Mouse (Mus musculus) heart, embryonic 11.5 days (tissue): Measurements from ENCODE around the gene Kcnk5. TPM values are rescaled to one million over a fixed set of nuclear protein-coding genes. Genes with fewer than 3 reads are reported as not detected.
A peak's percentile ranks its signal among the peaks of the same experiment; 100 is the strongest.

Experiments used
- ATAC-seq: fragments of 200-750 bp; cut with Nextera tagmentation; replicated peaks from 2 replicates; pipeline ENCODE4 v1.8.0; 2017; ENCODE audit warnings: moderate library complexity; ENCODE audit not compliant: insufficient number of reproducible peaks, low FRiP score, low TSS enrichment
- H3K27ac ChIP-seq: fragments of 300-500 bp; sonication (generic); 2 replicates; pipeline ENCODE4 v1.5.1; 2014; ENCODE audit warnings: mild to moderate bottlenecking, low read depth, low read length
- H3K27me3 ChIP-seq: fragments of 300-500 bp; sonication (generic); 2 replicates; pipeline ENCODE4 v1.6.1; 2014; ENCODE audit warnings: mild to moderate bottlenecking, low read length, mixed read lengths; ENCODE audit not compliant: control insufficient read depth, insufficient read depth
- H3K36me3 ChIP-seq: fragments of 300-500 bp; sonication (generic); 2 replicates; pipeline ENCODE4 v1.6.1; 2014; ENCODE audit warnings: mild to moderate bottlenecking, low read length, moderate library complexity, mixed read lengths; ENCODE audit not compliant: control insufficient read depth, insufficient read depth
- H3K4me1 ChIP-seq: fragments of 300-500 bp; sonication (generic); 2 replicates; pipeline ENCODE4 v1.6.1; 2014; ENCODE audit warnings: low read length; ENCODE audit not compliant: control insufficient read depth, insufficient read depth
- H3K4me2 ChIP-seq: fragments of 300-500 bp; sonication (generic); 2 replicates; pipeline ENCODE4 v1.6.1; 2014; ENCODE audit warnings: mild to moderate bottlenecking, moderate library complexity
- H3K4me3 ChIP-seq: fragments of 300-500 bp; sonication (generic); 2 replicates; pipeline ENCODE4 v1.5.1; 2014; ENCODE audit warnings: low read depth, low read length
- H3K9ac ChIP-seq: fragments of 300-500 bp; sonication (generic); 2 replicates; pipeline ENCODE4 v1.6.1; 2014; ENCODE audit warnings: mild to moderate bottlenecking, low read depth, low read length, moderate library complexity
- H3K9me3 ChIP-seq: fragments of 300-500 bp; sonication (generic); replicated peaks from 2 replicates; pipeline ENCODE4 v1.6.1; 2016; ENCODE audit warnings: low read length; ENCODE audit not compliant: control insufficient read depth
- WGBS: fragments of 180-500 bp; shearing (Covaris S2); extraction: QIAGEN DNeasy Blood & Tissue Kit; methylation state at CpG from one replicate; pipeline ENCODE4 v1.1.7; 2014; ENCODE audit not compliant: insufficient replicate concordance; 5-methylcytosine and 5-hydroxymethylcytosine counted together
- polyA plus RNA-seq: library from polyadenylated mRNA; unstranded; fragments of >200 nt; fragmentation: Nextera tagmentation; extraction: Ambion mirVana; gene quantifications from 2 replicates; pipeline ENCODE4 v1.2.1, GENCODE M21; 2014

The Kcnk5 gene
- polyA plus RNA-seq, 1 experiment from 2014 or later: 2.9 TPM

GRCm38 (mm10) chr14:20154937-20155336 is 26.7 kb downstream of the Kcnk5 start:
- WGBS: 86% methylated on average over 4 of the region's 4 CpGs
- no peaks in the 10 kb centered on the region for H3K36me3 ChIP-seq
- peaks cover 4% of the 10 kb centered on the region; the same call in 1 of the 2 replicates for H3K4me1 ChIP-seq
- H3K9ac ChIP-seq: no peak overlapping the region
- H3K9me3 ChIP-seq: no peaks in the 10 kb centered on the region
- ATAC-seq: no peak
- H3K4me3 ChIP-seq: no peak overlapping the region
- no peaks in the 10 kb centered on the region for H3K27me3 ChIP-seq
- no peak overlapping the region for H3K27ac ChIP-seq
- H3K4me2 ChIP-seq: no peak overlapping the region

GRCm38 (mm10) chr14:20154245-20154644 is 27.4 kb downstream of the Kcnk5 start:
- Histone ChIP-seq H3K27ac (no peak overlapping the region), H3K27me3 (no peaks in the 10 kb centered on the region), H3K4me2 (no peak overlapping the region), H3K9me3 (no peaks in the 10 kb centered on the region), H3K9ac (no peak overlapping the region), H3K4me3 (no peak overlapping the region), H3K36me3 (no peaks in the 10 kb centered on the region), H3K4me1 (peaks cover 4% of the 10 kb centered on the region; the same call in 1 of the 2 replicates)
- 45% methylated on average over 7 of the region's 7 CpGs for WGBS
- no peak for ATAC-seq

GRCm38 (mm10) chr14:20149127-20150080 is 32.2 kb downstream of the Kcnk5 start:
- Histone ChIP-seq H3K4me1 (no peaks in the 10 kb centered on the region), H3K36me3 (no peaks in the 10 kb centered on the region), H3K4me3 (no peak overlapping the region), H3K4me2 (no peak overlapping the region), H3K27me3 (no peaks in the 10 kb centered on the region), H3K9ac (no peak overlapping the region), H3K9me3 (no peaks in the 10 kb centered on the region), H3K27ac (no peak overlapping the region)
- no peak for ATAC-seq
- WGBS: 82% methylated on average over 22 of the region's 22 CpGs

- Histone ChIP-seq H3K27ac (no peak overlapping the region), H3K27me3 (no peaks in the 10 kb centered on the region), H3K4me1 (peaks cover 4% of the 10 kb centered on the region), H3K4me2 (no peak overlapping the region), H3K4me3 (no peak overlapping the region), H3K9me3 (no peaks in the 10 kb centered on the region), H3K36me3 (no peaks in the 10 kb centered on the region), H3K9ac (no peak overlapping the region)
- WGBS: 85% methylated on average over 11 of the region's 11 CpGs
- ATAC-seq: no peak
These were observed 33.1 kb downstream of the Kcnk5 start for GRCm38 (mm10) chr14:20148514-20148913.

GRCm38 (mm10) chr14:20147854-20148253 is 33.8 kb downstream of the Kcnk5 start:
- H3K27ac ChIP-seq: no peak overlapping the region

GRCm38 (mm10) chr14:20144093-20144492 is 37.5 kb downstream of the Kcnk5 start:
- Histone ChIP-seq H3K9me3 (no peaks in the 10 kb centered on the region), H3K27me3 (no peaks in the 10 kb centered on the region), H3K36me3 (no peaks in the 10 kb centered on the region), H3K4me2 (no peak overlapping the region), H3K9ac (no peak overlapping the region), H3K27ac (peak overlapping the region; percentile 36; the same call in 1 of the 2 replicates), H3K4me3 (no peak overlapping the region), H3K4me1 (peaks cover 4% of the 10 kb centered on the region)
- ATAC-seq: no peak
- WGBS: 61% methylated on average over 4 of the region's 4 CpGs

More at GRCm38 (mm10) chr14:20147854-20148253, 33.8 kb downstream of the Kcnk5 start:
- ATAC-seq: no peak
- no peaks in the 10 kb centered on the region for H3K9me3 ChIP-seq
- H3K4me3 ChIP-seq: no peak overlapping the region
- H3K4me2 ChIP-seq: no peak overlapping the region
- 82% methylated on average over 7 of the region's 7 CpGs for WGBS
- H3K4me1 ChIP-seq: peaks cover 4% of the 10 kb centered on the region
- H3K36me3 ChIP-seq: no peaks in the 10 kb centered on the region
- no peaks in the 10 kb centered on the region for H3K27me3 ChIP-seq
- H3K9ac ChIP-seq: no peak overlapping the region

GRCm38 (mm10) chr14:20138484-20139355 is 42.9 kb downstream of the Kcnk5 start, which contains the start of gene Saysd1:
TSS of gene Saysd1 (minus strand) at chr14:20138534.
- ATAC-seq: no peak
- no peak within 1 kb of the TSS for H3K4me3 ChIP-seq
- 70% methylated on average over 16 of the region's 16 CpGs for WGBS
- no peak within 1 kb of the TSS for H3K9ac ChIP-seq
- H3K27ac ChIP-seq: no peak within 1 kb of the TSS
- H3K4me1 ChIP-seq: no peaks in the 10 kb centered on the region
- H3K4me2 ChIP-seq: no peak within 1 kb of the TSS
- no peaks in the 10 kb centered on the region for H3K36me3 ChIP-seq
- no peaks in the 10 kb centered on the region for H3K9me3 ChIP-seq
- H3K27me3 ChIP-seq: no peaks in the 10 kb centered on the region

- Histone ChIP-seq H3K9ac (no peak overlapping the region), H3K4me1 (no peaks in the 10 kb centered on the region), H3K36me3 (no peaks in the 10 kb centered on the region), H3K27ac (no peak overlapping the region), H3K9me3 (no peaks in the 10 kb centered on the region), H3K4me2 (no peak overlapping the region), H3K27me3 (no peaks in the 10 kb centered on the region), H3K4me3 (no peak overlapping the region)
- WGBS: 82% methylated on average over 10 of the region's 10 CpGs
- no peak for ATAC-seq
These were observed 46.5 kb downstream of the Kcnk5 start for GRCm38 (mm10) chr14:20134965-20135671.
